Mouse (Mus musculus) stomach, postnatal 0 days (tissue): ENCODE measurements around the gene Crcp.

ENCODE experiments used
- CTCF ChIP-seq: IDR thresholded peaks from 2 replicates; pipeline ENCODE4 v1.5.1; 2016; ENCODE audit warnings: antibody characterized with exemption, low read depth, mild to moderate bottlenecking, moderate library complexity
- EP300 ChIP-seq: optimal IDR thresholded peaks from 2 replicates; pipeline ENCODE3; 2016; ENCODE audit warnings: antibody characterized with exemption

DNA sequence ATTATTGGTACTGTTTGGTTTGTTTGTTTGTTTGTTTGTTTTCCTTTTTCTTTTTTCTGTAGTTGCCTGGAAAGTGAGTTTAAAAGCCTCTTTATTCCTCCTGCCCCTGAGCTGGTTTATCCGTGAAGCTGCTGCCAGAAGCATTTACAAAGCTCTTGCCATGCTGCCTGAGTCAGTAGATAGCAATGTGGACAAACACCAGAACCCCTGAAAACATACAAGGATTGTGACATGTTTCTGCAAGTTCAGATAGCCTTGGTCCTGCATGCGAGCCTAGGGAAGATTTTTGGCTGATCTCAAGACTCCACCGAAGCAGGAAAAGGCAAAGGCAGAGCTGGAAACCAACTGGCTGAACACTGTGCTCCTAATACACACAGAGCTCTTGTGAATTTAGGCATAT, 80.3 kb downstream of the Crcp start:
- no peak for TF ChIP-seq CTCF
- TF ChIP-seq EP300: no peak
